Mouse (Mus musculus) midbrain, embryonic 16.5 days (tissue): ENCODE data around the gene Zfp866. TPM values are rescaled to one million over a fixed set of nuclear protein-coding genes. Genes with fewer than 3 reads are reported as not detected.

ENCODE experiments used
- ATAC-seq: fragments of 200-750 bp; cut with Nextera tagmentation; 2 replicates; pipeline ENCODE4 v1.8.0; 2017; ENCODE audit warnings: moderate TSS enrichment
- H3K27ac ChIP-seq: fragments of 300-500 bp; sonication (generic); 2 replicates; pipeline ENCODE4 v1.5.1; 2014; ENCODE audit warnings: mild to moderate bottlenecking, low read length, mixed read lengths
- H3K27me3 ChIP-seq: fragments of 300-500 bp; sonication (generic); 2 replicates; pipeline ENCODE4 v1.6.1; 2014; ENCODE audit warnings: low read depth, low read length, mixed read lengths; ENCODE audit not compliant: control insufficient read depth, insufficient read depth
- H3K36me3 ChIP-seq: fragments of 300-500 bp; sonication (generic); 2 replicates; pipeline ENCODE4 v1.6.1; 2014; ENCODE audit warnings: mild to moderate bottlenecking, low read length, moderate library complexity, mixed read lengths; ENCODE audit not compliant: control insufficient read depth, insufficient read depth
- H3K4me1 ChIP-seq: fragments of 300-500 bp; sonication (generic); 2 replicates; pipeline ENCODE4 v1.6.1; 2014; ENCODE audit warnings: mild to moderate bottlenecking, low read length, mixed read lengths; ENCODE audit not compliant: control insufficient read depth, insufficient read depth
- H3K4me2 ChIP-seq: fragments of 300-500 bp; sonication (generic); 2 replicates; pipeline ENCODE4 v1.6.1; 2014; ENCODE audit warnings: mild to moderate bottlenecking, low read length, mixed read lengths
- H3K4me3 ChIP-seq: fragments of 300-500 bp; sonication (generic); 2 replicates; pipeline ENCODE4 v1.5.1; 2014; ENCODE audit warnings: low read depth, mild to moderate bottlenecking, low read length, moderate library complexity, mixed read lengths
- H3K9ac ChIP-seq: fragments of 300-500 bp; sonication (generic); 2 replicates; pipeline ENCODE4 v1.6.1; 2014; ENCODE audit warnings: low read depth, low read length, mixed read lengths
- H3K9me3 ChIP-seq: fragments of 300-500 bp; sonication (generic); replicated peaks from 2 replicates; pipeline ENCODE4 v1.6.1; 2014; ENCODE audit warnings: mild to moderate bottlenecking, low read length, mixed read lengths; ENCODE audit not compliant: control insufficient read depth, poor library complexity, severe bottlenecking
- WGBS: fragments of 180-500 bp; shearing (Covaris S2); extraction: QIAGEN DNeasy Blood & Tissue Kit; methylation state at CpG from one replicate; pipeline ENCODE4 v1.1.7; 2014; 5-methylcytosine and 5-hydroxymethylcytosine counted together
- polyA plus RNA-seq: library from polyadenylated mRNA; unstranded; fragments of >200 nt; fragmentation: Nextera tagmentation; extraction: Ambion mirVana; gene quantifications from 2 replicates; pipeline ENCODE4 v1.2.1, GENCODE M21; 2015

The Zfp866 gene
- polyA plus RNA-seq, result 38.8 and 44.3 TPM in 2 replicates

GRCm38 (mm10) chr8:69790773-69791367, at the start of gene Zfp866, which contains the start of gene Atp13a1:
Gene Zfp866 (minus strand): TSS chr8:69791178.
Gene Atp13a1 (plus strand): TSS chr8:69791163.
- 0% methylated on average over 38 of the region's 38 CpGs for WGBS
- Histone ChIP-seq H3K4me3 (peak within 1 kb of the TSS; percentile 100), H3K4me2 (peak within 1 kb of the TSS; percentile 90), H3K36me3 (peaks cover 2% of the 10 kb centered on the region; the same call in 1 of the 2 replicates), H3K27me3 (no peaks in the 10 kb centered on the region), H3K9ac (peak within 1 kb of the TSS; percentile 98), H3K4me1 (peaks cover 19% of the 10 kb centered on the region), H3K27ac (peak within 1 kb of the TSS; percentile 82), H3K9me3 (no peaks in the 10 kb centered on the region)
- ATAC-seq, result peak; percentile 97

DNA sequence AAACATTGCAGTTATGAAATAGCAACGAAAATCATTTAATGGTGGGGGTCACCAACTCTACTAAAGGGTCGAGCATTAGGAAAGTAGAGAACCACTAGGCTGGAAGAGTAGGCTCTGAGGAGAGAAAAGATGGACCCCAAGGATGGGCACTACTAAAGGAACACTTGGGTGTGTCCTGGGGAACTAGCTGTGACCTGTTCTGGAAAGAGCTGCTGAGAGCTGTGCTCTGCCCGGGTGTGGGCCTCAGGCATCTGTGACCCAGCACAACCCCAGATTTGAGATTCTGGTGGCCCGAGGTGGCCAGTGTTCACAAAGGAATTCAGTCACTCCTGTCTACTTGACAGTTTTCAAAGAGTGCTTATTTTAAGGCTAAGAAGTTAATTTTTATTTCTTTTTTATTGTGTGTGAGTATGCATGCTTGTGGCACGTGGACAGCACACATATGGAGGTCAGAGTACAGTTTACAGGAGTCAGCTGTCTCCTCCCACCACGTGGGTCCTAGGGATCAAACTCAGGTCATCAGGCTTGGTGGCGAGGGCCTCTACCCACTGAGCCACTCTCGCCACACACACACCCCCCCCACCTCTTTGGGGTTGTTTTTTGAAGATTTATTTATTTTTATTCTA, 46.2 kb upstream of the Zfp866 start:
- no peak overlapping the region for H3K4me3 ChIP-seq
- H3K4me2 ChIP-seq, result no peak overlapping the region
- H3K9ac ChIP-seq, result no peak overlapping the region
- WGBS, result 92% methylated on average over 8 of the region's 8 CpGs
- ATAC-seq, result no peak
- H3K27ac ChIP-seq, result no peak overlapping the region
- no peaks in the 10 kb centered on the region for H3K9me3 ChIP-seq
- no peaks in the 10 kb centered on the region for H3K27me3 ChIP-seq
- no peaks in the 10 kb centered on the region for H3K36me3 ChIP-seq
- H3K4me1 ChIP-seq, result peaks cover 7% of the 10 kb centered on the region

DNA sequence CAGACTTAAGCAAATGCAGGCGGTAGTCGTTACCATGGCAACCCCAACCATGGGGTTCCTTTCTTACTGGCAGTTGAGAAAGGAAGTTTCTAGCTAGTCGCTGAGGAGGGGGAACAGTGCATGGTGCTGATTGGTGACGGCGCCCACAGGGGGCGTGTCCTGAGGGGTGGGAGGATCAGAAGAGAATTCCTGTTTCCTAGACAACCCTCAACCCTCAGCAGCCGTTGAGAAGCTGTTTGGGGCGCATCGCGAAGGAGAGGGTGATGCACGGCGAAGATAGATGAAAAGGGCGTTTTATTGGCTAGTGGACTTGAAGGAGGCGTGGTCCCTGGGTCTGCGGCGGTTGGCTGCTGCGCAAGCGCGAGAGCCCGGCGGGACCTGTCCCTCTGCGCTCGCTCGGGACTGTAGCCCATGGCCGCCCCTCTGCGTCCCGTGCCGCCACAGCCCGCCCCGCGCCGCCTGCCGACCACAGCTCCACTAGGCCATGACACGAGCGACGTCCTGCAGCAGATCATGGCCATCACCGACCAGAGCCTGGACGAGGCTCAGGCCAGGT, 41.4 kb upstream of the Zfp866 start, which contains the start of gene Pbx4:
Gene Pbx4, plus strand, starts transcription at position 194 of the 556 bp plus-strand sequence.
- under 1% methylated on average over 38 of the region's 38 CpGs for WGBS
- Histone ChIP-seq H3K27ac (peak within 1 kb of the TSS; percentile 87), H3K4me2 (peak within 1 kb of the TSS; percentile 86), H3K4me1 (peaks cover 13% of the 10 kb centered on the region), H3K9me3 (no peaks in the 10 kb centered on the region), H3K4me3 (peak within 1 kb of the TSS; percentile 68), H3K36me3 (peaks cover 4% of the 10 kb centered on the region), H3K9ac (peak within 1 kb of the TSS; percentile 86), H3K27me3 (no peaks in the 10 kb centered on the region)
- ATAC-seq, result peak; percentile 99

GRCm38 (mm10) chr8:69826371-69826770, 35.4 kb upstream of the Zfp866 start:
- H3K4me3 ChIP-seq, result no peak overlapping the region
- no peak overlapping the region for H3K27ac ChIP-seq

DNA sequence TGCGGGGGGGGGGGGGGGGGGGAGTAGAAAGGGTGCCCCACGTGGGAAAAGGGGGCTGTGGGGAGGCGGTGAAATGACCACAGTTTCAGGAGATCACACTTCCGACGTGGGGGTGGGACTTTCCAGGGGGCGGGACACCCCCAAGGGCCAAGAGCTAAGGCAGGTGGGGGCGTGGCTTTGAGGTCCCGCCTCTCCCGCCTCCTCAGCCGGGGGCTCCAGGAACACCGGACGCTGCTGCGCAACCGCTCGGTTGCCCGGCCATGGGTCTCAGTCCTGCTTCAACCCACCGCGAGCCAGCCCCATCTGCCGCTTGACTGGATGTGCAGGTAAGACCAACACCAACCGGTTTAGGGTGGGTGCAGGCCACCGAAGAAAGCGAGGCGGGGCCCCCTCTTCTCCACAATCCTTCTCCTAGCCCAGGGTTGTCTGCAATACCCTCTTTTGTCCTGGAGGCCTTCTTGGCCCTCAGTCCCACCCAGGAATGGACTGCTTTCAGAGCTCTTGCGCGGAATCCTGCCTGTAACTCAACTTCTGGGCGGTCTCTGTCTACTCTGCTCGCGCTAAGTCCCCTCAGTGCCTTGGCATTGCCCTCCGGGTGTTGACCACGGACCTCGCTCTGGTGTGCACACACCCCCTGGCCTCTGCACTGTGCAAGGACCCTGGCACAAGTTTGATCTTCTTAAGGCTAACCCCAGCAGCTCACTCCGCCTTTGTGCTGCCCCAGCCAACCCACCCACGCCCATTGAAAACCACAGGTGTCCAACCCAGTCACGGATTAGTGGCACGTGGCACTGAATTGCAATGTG, 31.6 kb upstream of the Zfp866 start, which contains the start of gene Lpar2:
Gene Lpar2, plus strand, starts transcription at position 44 of the 806 bp plus-strand sequence.
- H3K9me3 ChIP-seq, result no peaks in the 10 kb centered on the region
- H3K36me3 ChIP-seq, result peaks cover 14% of the 10 kb centered on the region; the same call in 1 of the 2 replicates
- H3K27ac ChIP-seq, result peak within 1 kb of the TSS; percentile 78
- peaks cover 32% of the 10 kb centered on the region for H3K4me1 ChIP-seq
- peak within 1 kb of the TSS; percentile 59 for H3K4me3 ChIP-seq
- peak within 1 kb of the TSS; percentile 80 for H3K4me2 ChIP-seq
- WGBS, result under 1% methylated on average over 27 of the region's 35 CpGs
- no peaks in the 10 kb centered on the region for H3K27me3 ChIP-seq
- H3K9ac ChIP-seq, result peak within 1 kb of the TSS; percentile 76
- peak; percentile 82 for ATAC-seq

More at GRCm38 (mm10) chr8:69826371-69826770, 35.4 kb upstream of the Zfp866 start:
- Histone ChIP-seq H3K4me1 (peaks cover 32% of the 10 kb centered on the region), H3K9me3 (no peaks in the 10 kb centered on the region), H3K9ac (no peak overlapping the region), H3K36me3 (peaks cover 15% of the 10 kb centered on the region), H3K27me3 (no peaks in the 10 kb centered on the region), H3K4me2 (no peak overlapping the region)
- ATAC-seq, result no peak
- 95% methylated on average over 12 of the region's 12 CpGs for WGBS

GRCm38 (mm10) chr8:69821971-69822385, 31.0 kb upstream of the Zfp866 start:
- Histone ChIP-seq H3K9ac (peak overlapping the region; percentile 76), H3K27me3 (no peaks in the 10 kb centered on the region), H3K27ac (peak overlapping the region; percentile 78), H3K36me3 (peaks cover 13% of the 10 kb centered on the region; the same call in 1 of the 2 replicates), H3K9me3 (no peaks in the 10 kb centered on the region), H3K4me2 (peak overlapping the region; percentile 80), H3K4me1 (peaks cover 32% of the 10 kb centered on the region), H3K4me3 (peak overlapping the region; percentile 59)
- WGBS, result 1% methylated on average over 16 of the region's 22 CpGs
- peak; percentile 64 for ATAC-seq

- no peak for ATAC-seq
- Histone ChIP-seq H3K4me1 (peaks cover 27% of the 10 kb centered on the region), H3K27me3 (no peaks in the 10 kb centered on the region), H3K36me3 (peaks cover 10% of the 10 kb centered on the region), H3K4me3 (no peak overlapping the region), H3K9ac (no peak overlapping the region), H3K4me2 (no peak overlapping the region), H3K9me3 (no peaks in the 10 kb centered on the region), H3K27ac (no peak overlapping the region)
- 89% methylated on average over 9 of the region's 9 CpGs for WGBS
Observed at GRCm38 (mm10) chr8:69820466-69820865, 29.5 kb upstream of the Zfp866 start.

- no peaks in the 10 kb centered on the region for H3K9me3 ChIP-seq
- no peak overlapping the region for H3K27ac ChIP-seq
- no peaks in the 10 kb centered on the region for H3K4me1 ChIP-seq
- peaks cover 40% of the 10 kb centered on the region for H3K36me3 ChIP-seq
- no peak overlapping the region for H3K9ac ChIP-seq
- H3K4me2 ChIP-seq, result no peak overlapping the region
- WGBS, result 98% methylated on average over 4 of the region's 4 CpGs
- H3K4me3 ChIP-seq, result no peak overlapping the region
- ATAC-seq, result no peak
- no peaks in the 10 kb centered on the region for H3K27me3 ChIP-seq
Observed at GRCm38 (mm10) chr8:69815396-69815795, 24.4 kb upstream of the Zfp866 start.
